Mouse (Mus musculus): ENCODE data around the gene Snai3.
A peak's percentile ranks its signal among the peaks of the same experiment; 100 is the strongest.

Snai3 gene

DNA sequence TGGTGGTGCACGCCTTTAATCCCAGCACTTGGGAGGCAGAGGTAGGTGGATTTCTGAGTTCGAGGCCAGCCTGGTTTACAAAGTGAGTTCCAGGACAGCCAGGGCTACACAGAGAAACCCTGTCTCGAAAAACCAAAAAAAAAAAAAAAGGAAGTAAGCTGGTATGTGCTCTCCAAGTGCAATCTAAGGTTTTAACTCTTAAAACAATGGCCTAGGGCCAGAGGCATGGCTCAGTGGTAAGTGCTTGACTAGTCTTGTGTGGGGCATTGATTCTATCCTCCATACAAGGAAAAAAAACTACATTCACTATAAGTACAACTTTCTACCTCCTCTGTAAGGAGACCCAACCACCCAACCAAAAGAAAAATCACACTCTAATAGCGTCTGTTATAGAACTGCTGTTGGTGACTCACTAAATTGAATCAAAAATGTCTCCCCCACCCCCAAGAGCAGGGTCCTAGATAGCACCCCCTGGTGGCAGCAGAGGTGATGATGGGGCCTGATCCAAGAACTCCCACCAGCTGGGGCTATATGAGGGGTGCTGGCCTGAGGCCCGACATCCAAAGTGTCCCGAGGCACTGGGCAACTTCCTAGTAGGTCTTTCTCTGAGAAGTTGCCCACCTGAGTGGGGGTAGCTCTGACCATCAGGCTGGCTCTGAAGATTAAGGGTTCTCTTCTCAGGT lies 1.2 kb downstream of the Snai3 start:
- DNase-seq = peak; percentile 40

DNA sequence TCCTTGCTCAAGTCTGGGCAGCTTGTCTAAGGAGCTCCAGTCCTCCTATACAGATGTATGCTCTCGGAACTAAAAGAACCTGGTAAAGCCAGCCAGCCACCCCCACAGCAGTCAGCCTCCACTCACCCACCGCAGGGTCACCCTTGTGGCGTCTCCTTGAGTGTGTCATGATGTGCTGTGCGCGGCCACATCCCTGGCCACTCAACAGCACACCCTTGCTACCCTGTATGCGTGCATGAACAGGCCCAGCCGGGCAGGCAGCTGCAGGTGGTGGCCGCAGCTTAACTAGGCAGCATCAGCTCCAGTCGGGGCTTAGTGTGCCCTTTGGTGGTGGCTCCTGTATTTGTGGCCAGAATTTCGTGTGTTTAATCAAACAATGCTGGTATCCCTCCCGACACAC lies 3.4 kb downstream of the Snai3 start:
- no peak for DNase-seq

DNA sequence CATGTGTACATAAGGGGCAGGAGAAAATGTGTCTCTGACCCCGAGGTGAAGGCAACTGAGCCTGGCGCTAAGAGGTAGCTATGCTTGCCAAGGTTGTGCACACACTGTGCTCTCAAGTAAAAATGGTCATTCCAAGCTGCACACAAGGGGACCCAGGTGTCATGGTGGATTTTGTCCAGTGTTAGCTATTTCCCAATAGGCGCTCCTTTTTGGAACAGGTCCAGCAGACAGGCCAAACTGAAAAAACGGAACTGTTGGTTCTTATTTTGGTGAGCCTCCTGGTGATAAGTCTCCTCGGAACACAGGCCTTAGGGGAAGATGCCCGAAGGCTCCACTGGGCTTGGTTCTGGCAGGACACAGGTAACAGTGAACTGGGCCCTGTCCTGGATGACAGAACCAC lies 6.1 kb downstream of the Snai3 start:
- no peak for DNase-seq

DNA sequence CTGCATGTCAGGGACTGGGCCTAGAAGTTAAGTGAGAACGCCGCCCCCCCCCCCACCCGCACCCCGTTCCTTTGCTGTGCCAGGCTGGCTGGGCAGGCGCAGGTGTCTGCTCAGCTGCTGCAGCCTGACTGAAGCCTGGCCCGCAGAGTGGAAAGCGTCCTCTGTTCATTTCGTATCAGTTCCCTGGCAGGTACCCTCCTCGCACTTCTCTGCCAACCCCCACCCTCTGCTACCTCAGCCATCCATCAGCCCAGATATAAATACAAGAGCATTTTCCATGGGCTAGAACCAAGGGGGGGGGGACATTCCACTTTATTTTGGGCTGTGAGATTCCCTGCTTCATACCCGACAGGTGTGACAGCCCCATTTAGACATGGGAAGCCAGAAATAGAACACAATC lies 8.4 kb downstream of the Snai3 start:
- DNase-seq = no peak

DNA sequence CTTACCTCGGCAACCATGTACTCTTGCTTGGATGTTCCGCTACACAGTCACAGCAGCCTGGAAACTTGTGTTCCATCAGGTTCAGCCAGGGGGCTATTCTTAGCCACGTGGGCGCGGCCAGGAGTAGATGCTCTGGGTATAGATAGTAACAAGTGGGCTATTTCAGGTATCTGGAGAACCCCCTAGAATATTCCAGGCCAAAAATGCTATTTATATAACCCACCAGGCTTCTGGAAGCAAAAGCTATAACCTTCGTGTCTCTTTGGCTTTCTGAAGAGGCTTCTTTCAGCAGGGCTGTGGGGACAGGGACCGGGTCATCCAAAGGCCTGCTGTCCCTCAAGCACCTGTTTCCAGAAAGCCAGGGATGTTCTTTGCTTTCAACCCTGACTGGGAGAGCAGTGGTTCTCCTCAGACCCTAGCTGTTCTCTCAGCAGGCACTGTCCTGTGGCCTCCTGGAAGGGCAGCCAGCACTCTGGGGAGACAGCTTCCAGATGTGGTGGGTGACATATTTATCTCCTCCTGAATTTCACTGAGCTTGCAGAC lies 9.3 kb downstream of the Snai3 start:
- DNase-seq = no peak

DNA sequence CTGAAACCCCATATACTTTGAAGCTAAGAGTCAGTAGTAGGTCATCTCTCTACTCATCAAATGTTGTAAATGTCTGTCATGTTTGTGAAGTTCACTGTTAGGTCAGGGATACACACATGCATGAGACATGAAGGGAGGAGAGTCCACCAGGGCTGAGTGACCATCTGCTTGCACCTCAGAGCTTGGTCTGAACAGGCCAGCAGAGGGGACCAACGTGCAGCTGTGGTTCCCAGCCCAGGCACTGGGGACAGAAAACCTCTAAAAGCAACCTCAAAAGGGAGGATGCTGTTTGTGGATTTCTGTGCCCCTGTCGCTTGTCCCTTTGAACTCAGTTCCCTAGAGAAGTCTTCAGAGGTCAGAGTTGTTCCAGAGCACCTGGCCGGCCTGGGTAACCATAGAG lies 15.3 kb downstream of the Snai3 start:
- no peak for DNase-seq

DNA sequence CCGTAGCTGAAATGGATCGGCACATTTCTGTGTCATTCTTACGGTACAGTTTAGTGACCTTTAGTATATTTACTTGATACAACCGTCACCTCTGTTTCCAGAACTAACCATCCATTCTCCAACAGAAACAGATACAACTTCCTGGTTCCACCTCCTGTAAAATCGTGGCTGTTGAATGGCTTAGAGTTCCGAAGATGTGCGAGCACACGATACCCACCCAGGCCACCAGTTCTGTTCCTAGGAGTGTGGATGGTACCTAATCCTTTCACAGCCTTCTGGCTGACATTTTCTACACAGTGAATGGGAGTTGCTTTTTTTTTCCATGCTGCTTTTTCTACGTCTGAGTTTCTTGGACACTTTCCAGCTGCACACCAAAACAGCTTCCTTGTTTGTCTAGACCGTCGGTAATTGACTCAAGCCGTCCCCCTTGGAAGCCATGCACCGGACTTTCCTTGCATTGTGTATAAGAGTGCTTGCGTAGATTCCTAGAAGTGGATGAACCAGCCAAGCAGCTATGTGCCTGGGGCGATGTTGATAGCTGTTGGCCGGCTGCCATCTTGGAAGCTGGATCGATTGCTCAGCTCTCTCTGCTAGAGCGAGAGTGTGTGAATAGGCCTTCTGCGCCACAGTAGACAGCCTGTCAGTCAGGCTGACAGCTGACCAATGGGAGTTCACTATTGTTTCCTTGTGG lies 16.3 kb downstream of the Snai3 start:
- DNase-seq = peak; percentile 84

DNA sequence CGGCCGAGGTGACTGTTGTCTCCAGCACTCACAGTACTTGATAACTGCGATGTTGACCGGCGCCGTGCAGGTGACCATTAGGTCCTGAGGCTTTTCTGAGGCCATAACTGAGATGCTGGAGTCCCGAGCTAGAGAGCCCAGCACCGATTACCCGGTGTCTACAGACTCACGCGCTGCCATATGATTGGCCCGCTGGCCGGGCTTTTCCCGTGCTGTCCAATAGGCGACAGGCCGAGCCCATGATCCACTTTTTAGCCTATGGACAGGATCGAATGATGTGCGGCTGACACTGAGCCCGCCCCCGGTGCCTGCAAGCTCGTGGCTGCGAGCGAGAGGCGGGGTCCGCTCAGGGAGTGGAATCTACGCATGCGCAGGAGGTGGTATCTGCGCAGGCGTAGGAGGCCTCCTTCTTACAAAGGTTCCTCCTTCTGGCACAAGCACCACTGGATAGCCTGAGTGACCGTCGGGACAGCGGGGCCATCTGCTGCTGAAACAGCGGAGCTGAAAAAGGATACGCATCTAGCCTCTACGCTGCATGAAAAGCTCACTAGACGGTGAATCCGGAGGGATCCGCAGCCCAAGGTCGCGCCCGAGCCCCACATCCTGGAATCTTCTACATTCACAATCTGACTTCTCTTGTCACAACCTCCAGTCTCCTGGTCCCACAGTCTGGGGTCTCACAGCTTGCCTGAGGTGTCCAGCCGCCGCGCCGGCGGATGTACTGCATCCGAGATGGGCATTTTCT lies 17.1 kb downstream of the Snai3 start, which contains the start of gene Mvd:
Gene Mvd (minus strand): TSS at position 161 of the 745 bp plus-strand sequence.
- DNase-seq = peak; percentile 96

DNA sequence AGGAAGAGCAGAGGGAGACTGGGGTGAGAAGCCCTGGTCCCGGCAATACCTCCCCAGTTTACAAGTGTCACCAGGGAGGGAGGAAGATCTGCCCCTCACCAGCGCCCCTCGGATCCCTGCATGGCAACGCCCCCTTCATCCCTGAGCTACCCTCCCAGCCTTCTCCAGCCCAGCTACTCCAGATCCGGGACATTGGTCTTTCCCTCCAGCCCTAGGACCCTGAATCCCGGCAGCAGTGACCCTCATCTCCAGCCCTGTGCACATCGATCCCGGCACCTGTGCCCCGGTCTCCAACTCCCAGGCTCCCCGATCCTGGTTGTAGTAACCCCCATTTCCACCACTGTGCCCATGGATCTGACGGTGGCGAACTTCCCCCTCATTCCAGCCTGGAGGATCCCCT lies 17.8 kb downstream of the Snai3 start:
- no peak for DNase-seq

DNA sequence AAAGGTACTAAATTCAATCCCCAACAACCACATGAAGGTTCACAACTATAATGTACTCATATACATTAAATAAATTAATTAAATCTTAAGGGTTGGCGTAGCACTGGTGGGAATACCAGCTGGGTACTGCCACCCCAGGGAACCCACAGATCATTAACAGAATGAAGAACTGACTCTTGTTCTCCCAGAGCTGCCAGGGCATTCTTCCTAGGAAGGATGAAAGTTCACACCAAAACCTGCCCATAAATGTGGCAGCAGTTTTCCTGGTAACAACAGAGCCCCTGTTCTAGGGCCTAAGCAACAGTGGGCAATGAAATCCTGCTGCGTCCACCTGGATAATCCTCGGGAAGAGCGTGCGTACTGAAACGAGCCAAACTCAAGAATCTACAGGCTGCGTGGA lies 18.2 kb downstream of the Snai3 start:
- DNase-seq = no peak

DNA sequence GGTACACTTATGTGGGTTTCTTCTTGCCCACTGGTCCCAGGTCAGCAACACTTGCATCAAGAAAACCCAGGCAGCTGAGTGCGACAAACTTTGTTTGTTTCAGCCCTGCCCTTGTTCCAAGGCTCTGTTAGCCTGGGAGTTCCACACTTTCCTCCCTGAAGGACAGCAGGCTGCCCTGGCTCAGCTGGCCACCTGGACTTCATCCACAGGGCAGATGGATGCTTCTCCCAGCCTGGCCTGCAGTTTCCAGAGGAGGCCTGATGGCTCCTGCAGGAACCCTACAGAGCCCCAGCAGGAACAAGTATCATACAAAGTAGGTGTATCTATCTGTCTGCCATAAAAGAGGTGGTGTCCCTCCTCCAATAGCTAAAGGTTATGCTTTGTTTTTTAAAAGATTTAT lies 19.2 kb downstream of the Snai3 start:
- no peak for DNase-seq

DNA sequence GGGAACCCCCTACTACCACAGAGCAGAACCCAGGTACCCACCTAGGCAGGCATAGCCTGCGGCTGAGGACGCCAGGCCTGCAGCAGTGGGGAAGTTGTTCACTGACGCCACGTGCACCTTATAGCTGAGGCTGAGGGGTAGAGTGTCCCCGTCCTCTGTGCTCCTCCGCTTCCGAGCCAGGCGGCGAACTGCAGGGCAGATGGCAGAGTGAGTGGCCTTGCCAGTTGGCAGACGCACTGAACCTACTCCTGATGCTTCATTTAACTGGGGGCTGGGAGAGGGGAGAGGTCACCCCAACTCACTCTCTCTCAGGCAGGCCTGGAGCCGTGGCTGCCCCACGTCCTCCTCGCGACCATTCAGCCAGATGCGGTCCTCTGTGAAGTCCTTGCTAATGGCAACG lies 21.2 kb downstream of the Snai3 start:
- no peak for DNase-seq

DNA sequence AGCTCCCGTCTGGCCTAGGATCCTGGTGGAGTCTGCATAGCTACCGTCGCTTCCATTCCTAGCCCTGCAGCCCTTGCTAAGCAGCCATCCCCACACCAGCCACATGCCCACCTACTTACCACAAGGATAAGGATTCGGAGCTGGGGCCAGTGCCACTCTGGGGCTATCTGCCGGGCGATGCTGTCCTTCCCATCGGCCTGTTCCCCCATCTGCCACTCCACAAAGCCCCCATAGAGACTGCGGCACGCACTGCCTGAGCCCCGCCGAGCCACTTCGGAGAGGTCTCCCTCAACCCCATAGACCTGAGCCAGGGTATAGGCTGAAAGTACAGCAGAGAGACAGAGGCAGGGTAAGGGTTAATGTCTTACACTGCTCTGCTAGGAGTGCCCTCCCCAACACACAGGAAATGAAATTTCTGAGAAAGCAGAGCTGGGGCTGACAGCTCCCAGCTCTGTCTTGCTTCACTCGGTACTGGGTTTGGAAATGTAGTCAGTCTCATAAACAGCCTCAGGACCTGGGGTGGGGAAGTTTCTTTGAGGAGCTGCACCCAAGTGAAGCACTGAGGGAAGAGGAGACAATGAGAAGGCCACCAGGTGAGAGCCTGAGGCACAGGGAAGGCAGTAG lies 22.7 kb downstream of the Snai3 start:
- DNase-seq = no peak

DNA sequence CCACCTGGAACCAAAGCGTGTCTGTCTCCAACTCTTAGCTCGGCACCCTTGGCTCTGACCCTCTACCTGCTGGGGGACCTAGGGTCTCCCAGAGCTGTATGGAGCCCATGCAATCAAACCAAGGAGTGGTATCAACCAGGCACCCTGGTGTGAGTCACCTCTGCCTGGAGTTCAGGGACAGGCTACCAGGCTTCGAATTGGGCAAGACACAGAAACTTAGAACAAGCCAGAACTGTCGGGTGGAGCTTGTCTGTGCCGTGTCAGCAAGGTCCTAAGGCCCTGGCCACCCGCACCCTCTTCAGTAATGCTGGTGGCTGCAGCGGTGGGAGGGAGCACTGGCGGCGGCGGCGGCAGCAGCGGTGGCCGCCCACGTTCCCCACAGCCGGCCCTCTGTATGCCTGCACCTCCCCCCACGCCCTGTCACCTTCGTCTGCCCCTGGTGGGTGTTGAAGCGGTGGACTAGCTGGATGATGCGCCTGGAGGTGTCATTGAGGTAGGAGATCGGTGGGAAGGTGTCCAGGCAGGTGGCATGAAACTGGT lies 23.9 kb downstream of the Snai3 start:
- no peak for DNase-seq

DNA sequence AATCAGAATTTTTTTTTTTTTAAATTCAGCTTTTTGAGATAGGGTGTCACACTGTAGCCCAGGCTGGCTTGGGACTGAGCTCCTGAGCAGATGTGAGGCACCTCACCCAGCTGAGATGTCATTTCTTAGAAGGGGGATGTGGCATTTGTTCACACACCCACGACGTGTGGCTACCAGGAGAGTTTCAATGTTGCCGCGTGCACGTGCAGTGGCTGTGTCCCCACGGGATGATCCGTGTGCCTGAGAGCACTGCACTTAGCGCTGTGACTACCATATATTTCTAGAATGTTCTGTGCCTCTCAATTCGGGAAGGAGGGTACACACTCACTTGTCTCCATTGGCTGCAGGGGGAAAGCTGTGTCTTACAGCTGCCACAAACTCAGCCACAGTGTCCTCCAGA lies 24.4 kb downstream of the Snai3 start:
- DNase-seq = no peak

DNA sequence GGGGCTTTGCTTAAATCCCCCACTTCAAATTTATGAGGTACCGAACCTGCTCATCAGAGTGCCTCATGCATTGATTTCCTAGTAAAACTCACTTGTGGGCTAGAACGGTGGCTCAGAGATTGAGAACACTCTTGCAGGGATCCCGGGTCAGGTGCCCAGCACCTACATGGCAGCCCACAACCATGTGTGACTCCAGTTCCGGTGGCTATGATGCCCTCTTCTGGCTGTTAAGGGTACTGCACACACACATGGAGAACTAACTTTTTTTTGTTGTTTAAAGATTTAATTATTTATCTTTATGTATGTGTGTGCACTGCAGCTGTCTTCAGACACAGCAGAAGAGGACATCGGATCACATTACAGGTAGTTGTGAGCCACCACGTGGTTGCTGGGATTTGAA lies 25.2 kb downstream of the Snai3 start:
- no peak for DNase-seq

DNA sequence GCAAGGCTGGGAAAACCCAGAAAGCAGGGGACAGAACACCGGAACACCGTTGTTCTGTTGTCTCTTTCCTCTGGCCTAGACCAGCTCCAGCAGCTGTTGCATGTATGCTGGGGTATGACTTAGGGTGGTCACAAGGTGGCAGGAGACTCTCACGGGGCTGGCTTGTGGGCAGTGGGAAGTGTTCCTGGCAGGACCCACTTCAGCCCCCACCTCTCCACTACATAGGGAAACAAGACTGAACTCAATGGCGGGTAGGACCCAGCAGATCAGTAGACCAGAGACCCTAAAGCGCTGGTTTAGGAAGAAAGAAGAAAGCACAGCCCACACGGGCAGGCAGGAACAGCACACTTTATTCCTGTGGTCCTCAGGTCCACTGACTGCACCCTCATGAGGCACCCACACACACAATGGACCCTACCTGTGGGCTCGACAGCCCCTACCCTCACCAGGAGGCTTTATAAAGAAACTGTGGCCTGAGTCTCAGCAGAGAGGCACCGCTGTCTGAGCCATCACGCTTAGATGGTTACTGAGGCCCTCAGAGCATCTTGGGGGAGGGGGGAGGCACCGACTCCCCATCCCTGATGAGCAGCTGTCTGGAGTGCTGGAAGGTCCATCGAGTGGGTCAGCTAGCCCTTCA lies 27.1 kb downstream of the Snai3 start:
- no peak for DNase-seq

DNA sequence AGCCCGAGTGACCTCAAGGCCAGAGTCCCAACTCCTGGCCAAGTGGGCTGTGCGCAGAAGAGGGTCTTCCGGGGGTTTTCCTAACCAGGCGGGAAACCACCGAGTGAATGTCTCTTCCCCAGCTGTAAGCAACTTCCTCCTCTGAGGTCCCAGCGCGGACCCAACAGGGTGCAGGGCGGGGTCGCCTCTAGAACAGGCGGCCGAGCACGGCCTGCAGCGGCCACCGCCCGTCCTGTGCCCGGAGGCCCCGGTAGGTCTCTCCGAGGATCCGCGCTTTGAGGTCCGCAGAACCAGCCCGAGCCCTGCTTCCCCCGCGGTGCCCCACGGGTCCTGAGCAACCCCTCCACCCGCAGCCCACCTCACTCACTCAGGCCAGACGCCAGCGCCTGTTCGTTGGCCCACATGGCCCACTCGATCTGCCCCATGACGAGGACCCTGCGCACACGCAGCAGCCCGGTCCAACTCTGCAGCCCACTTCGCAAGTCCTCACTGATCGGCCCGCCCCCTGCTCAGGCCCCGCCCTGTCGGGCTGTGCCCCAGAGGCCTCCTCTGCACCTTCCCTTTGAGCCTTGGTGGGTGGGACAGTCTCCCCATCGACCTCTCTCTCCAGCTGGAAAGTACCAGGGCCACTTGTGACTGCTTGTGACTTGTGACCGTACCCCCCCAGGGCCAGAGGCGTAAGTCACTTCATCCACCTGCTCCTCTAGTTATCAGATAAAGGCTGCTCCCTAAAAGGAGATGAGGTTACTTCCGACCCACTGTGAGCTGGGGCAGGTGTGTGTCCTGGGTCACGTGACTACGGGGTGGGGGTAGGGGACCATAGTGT lies 27.9 kb downstream of the Snai3 start, which contains the start of gene Cyba:
Gene Cyba (minus strand): TSS at position 488 of the 826 bp plus-strand sequence.
- DNase-seq = peak; percentile 38

DNA sequence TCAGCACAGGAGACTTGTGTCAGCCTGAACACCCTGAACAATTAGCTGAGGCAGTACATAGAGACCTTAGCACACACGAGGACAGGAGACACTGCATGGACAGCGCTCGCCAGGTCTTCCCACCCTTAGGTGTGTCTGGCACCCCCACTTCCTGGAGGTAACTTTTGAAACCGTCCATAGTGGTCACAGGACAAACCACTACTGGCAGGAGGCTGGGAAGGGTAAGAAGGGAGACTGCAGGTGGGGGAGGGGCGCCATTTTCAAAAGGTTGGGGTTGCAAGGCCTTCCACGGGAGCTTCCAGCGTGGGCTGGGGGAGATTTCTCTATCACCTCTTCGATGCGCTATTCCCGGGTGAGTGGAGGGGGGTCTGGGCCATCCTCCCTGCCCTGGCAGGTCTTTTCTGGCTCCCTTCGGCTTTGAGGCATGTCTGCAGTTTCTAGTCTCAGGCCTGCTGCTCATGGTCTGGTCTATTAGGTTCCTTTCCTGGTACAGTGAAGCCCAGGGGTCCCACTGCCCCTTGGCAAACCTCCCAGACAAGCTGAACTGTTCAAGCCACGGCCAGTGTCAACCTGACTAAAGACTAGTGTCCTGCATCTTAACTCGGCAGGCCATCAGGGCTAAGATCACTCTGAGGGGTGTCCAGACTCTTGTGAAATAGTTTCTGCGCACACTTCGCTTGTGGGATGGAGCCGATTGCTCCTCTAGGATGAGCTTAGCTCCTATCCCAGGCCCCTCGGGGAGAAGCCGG lies 28.7 kb downstream of the Snai3 start:
- DNase-seq = peak; percentile 30

DNA sequence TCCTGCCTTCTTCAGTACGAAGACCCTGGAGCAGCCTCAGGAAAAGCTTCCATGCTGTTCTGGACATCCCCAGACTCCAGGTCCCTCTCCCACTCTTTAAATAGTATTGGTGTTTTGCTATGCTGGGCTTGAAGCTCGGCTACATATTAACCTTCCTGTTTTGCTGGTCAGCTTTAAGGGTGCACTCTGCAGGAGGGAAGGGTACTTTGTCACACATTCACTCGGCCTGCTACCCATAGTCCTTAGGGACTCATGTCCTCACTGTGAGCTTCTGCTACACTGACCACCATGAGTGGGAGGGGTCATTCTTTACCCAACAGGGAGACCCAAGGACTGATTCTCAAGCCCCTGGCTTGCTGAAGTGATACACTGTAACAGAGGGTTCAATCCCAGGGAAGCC lies 29.9 kb downstream of the Snai3 start:
- DNase-seq = no peak

Measured in right cerebral cortex, postnatal 4 days (tissue).